Mouse (Mus musculus): ENCODE measurements around the gene 4930556J24Rik. TPM values are rescaled to one million over a fixed set of nuclear protein-coding genes. Genes with fewer than 3 reads are reported as not detected.

Gene 4930556J24Rik
- polyA plus RNA-seq, 1 experiment from 2014 or later: 0.29 TPM

GRCm38 (mm10) chr11:3982275-3983209, 6.0 kb upstream of the 4930556J24Rik start:
- Histone ChIP-seq H3K4me1 (replicated peaks; ENCODE audit: control insufficient read depth, insufficient read depth, low read length) (0 out of 2 replicates have a peak, but pooled peaks cover 2% of the 10 kb centered on the region), H3K4me2 (peak overlapping the region; percentile 61), H3K36me3 (ENCODE audit: control insufficient read depth, insufficient read depth, low read length) (peaks cover 18% of the 10 kb centered on the region), H3K27me3 (replicated peaks; ENCODE audit: control insufficient read depth, insufficient read depth, low read length) (peaks cover 30% of the 10 kb centered on the region), H3K9ac (ENCODE audit: low read depth, low read length) (no peak overlapping the region), H3K9me3 (ENCODE audit: control insufficient read depth, low read length) (no peaks in the 10 kb centered on the region), H3K4me3 (ENCODE audit: low read depth, low read length) (no peak overlapping the region; the same call in 1 of the 2 replicates), H3K27ac (ENCODE audit: low read depth, low read length) (no peak overlapping the region)
- 52% methylated on average over 7 of the region's 7 CpGs for WGBS
- ATAC-seq (replicated peaks; ENCODE audit: low FRiP score) (0 out of 2 replicates have a peak, but pooled peaks have one; percentile 13), DNase-seq (ENCODE audit: low spot score) (no peak)

GRCm38 (mm10) chr11:3981536-3981935, 5.0 kb upstream of the 4930556J24Rik start:
- no peak for ATAC-seq (replicated peaks; ENCODE audit: low FRiP score)
- H3K27me3 ChIP-seq (replicated peaks; ENCODE audit: control insufficient read depth, insufficient read depth, low read length): peaks cover 30% of the 10 kb centered on the region
- H3K9ac ChIP-seq (ENCODE audit: low read depth, low read length): no peak overlapping the region
- no peak overlapping the region for H3K4me2 ChIP-seq
- H3K36me3 ChIP-seq (ENCODE audit: control insufficient read depth, insufficient read depth, low read length): peaks cover 28% of the 10 kb centered on the region
- 63% methylated on average over 6 of the region's 6 CpGs for WGBS
- H3K27ac ChIP-seq (ENCODE audit: low read depth, low read length): no peak overlapping the region
- H3K4me1 ChIP-seq (replicated peaks; ENCODE audit: control insufficient read depth, insufficient read depth, low read length): 0 out of 2 replicates have a peak, but pooled peaks cover 2% of the 10 kb centered on the region
- no peak overlapping the region for H3K4me3 ChIP-seq (ENCODE audit: low read depth, low read length)
- DNase-seq (ENCODE audit: low spot score): no peak
- H3K9me3 ChIP-seq (ENCODE audit: control insufficient read depth, low read length): no peaks in the 10 kb centered on the region

GRCm38 (mm10) chr11:3978421-3978820, 1.8 kb upstream of the 4930556J24Rik start:
- Histone ChIP-seq H3K27ac (ENCODE audit: low read depth, low read length) (no peak overlapping the region), H3K36me3 (ENCODE audit: control insufficient read depth, insufficient read depth, low read length) (peaks cover 51% of the 10 kb centered on the region), H3K9ac (ENCODE audit: low read depth, low read length) (no peak overlapping the region), H3K27me3 (replicated peaks; ENCODE audit: control insufficient read depth, insufficient read depth, low read length) (peaks cover 9% of the 10 kb centered on the region), H3K9me3 (ENCODE audit: control insufficient read depth, low read length) (no peaks in the 10 kb centered on the region), H3K4me3 (ENCODE audit: low read depth, low read length) (no peak overlapping the region), H3K4me2 (no peak overlapping the region), H3K4me1 (replicated peaks; ENCODE audit: control insufficient read depth, insufficient read depth, low read length) (0 out of 2 replicates have a peak, but pooled peaks cover 2% of the 10 kb centered on the region)
- no peak for ATAC-seq (replicated peaks; ENCODE audit: low FRiP score)
- 92% methylated on average over 5 of the region's 5 CpGs for WGBS
- DNase-seq (ENCODE audit: low spot score): no peak

- Histone ChIP-seq H3K4me1 (replicated peaks; ENCODE audit: control insufficient read depth, insufficient read depth, low read length) (no peaks in the 10 kb centered on the region), H3K9me3 (ENCODE audit: control insufficient read depth, low read length) (no peaks in the 10 kb centered on the region), H3K4me3 (ENCODE audit: low read depth, low read length) (no peak overlapping the region), H3K27ac (ENCODE audit: low read depth, low read length) (no peak overlapping the region), H3K36me3 (ENCODE audit: control insufficient read depth, insufficient read depth, low read length) (peaks cover 85% of the 10 kb centered on the region), H3K27me3 (replicated peaks; ENCODE audit: control insufficient read depth, insufficient read depth, low read length) (no peaks in the 10 kb centered on the region), H3K9ac (ENCODE audit: low read depth, low read length) (no peak overlapping the region), H3K4me2 (no peak overlapping the region)
- WGBS: 74% methylated on average over 3 of the region's 3 CpGs
- DNase-seq (ENCODE audit: low spot score) (no peak), ATAC-seq (replicated peaks; ENCODE audit: low FRiP score) (no peak)
These were observed 2.3 kb downstream of the 4930556J24Rik start for GRCm38 (mm10) chr11:3974311-3974710.

GRCm38 (mm10) chr11:3973081-3973480, 3.5 kb downstream of the 4930556J24Rik start:
- no peaks in the 10 kb centered on the region for H3K9me3 ChIP-seq (ENCODE audit: control insufficient read depth, low read length)
- H3K9ac ChIP-seq (ENCODE audit: low read depth, low read length): no peak overlapping the region
- no peak overlapping the region for H3K4me2 ChIP-seq
- no peak overlapping the region for H3K27ac ChIP-seq (ENCODE audit: low read depth, low read length)
- DNase-seq (ENCODE audit: low spot score) (no peak), ATAC-seq (replicated peaks; ENCODE audit: low FRiP score) (no peak)
- H3K4me3 ChIP-seq (ENCODE audit: low read depth, low read length): no peak overlapping the region
- H3K27me3 ChIP-seq (replicated peaks; ENCODE audit: control insufficient read depth, insufficient read depth, low read length): no peaks in the 10 kb centered on the region
- peaks cover 76% of the 10 kb centered on the region for H3K36me3 ChIP-seq (ENCODE audit: control insufficient read depth, insufficient read depth, low read length)
- WGBS: 91% methylated on average over 7 of the region's 7 CpGs
- H3K4me1 ChIP-seq (replicated peaks; ENCODE audit: control insufficient read depth, insufficient read depth, low read length): no peaks in the 10 kb centered on the region

GRCm38 (mm10) chr11:3970361-3970760, 6.2 kb downstream of the 4930556J24Rik start:
- no peak for DNase-seq (ENCODE audit: low spot score)
- Histone ChIP-seq H3K9me3 (ENCODE audit: control insufficient read depth, low read length) (no peaks in the 10 kb centered on the region), H3K9ac (ENCODE audit: low read depth, low read length) (no peak overlapping the region), H3K36me3 (ENCODE audit: control insufficient read depth, insufficient read depth, low read length) (peaks cover 53% of the 10 kb centered on the region), H3K4me1 (replicated peaks; ENCODE audit: control insufficient read depth, insufficient read depth, low read length) (peaks cover 4% of the 10 kb centered on the region; the same call in 1 of the 2 replicates), H3K27ac (ENCODE audit: low read depth, low read length) (no peak overlapping the region), H3K4me3 (ENCODE audit: low read depth, low read length) (no peak overlapping the region), H3K4me2 (no peak overlapping the region), H3K27me3 (replicated peaks; ENCODE audit: control insufficient read depth, insufficient read depth, low read length) (no peaks in the 10 kb centered on the region)
- WGBS: 95% methylated on average over 7 of the region's 7 CpGs
- no peak for ATAC-seq (replicated peaks; ENCODE audit: low FRiP score)

GRCm38 (mm10) chr11:3969837-3970236, 6.7 kb downstream of the 4930556J24Rik start:
- peaks cover 8% of the 10 kb centered on the region for H3K4me1 ChIP-seq (replicated peaks; ENCODE audit: control insufficient read depth, insufficient read depth, low read length)
- H3K4me3 ChIP-seq (ENCODE audit: low read depth, low read length): no peak overlapping the region
- H3K27me3 ChIP-seq (replicated peaks; ENCODE audit: control insufficient read depth, insufficient read depth, low read length): no peaks in the 10 kb centered on the region
- no peak overlapping the region for H3K27ac ChIP-seq (ENCODE audit: low read depth, low read length)
- H3K9ac ChIP-seq (ENCODE audit: low read depth, low read length): no peak overlapping the region
- H3K36me3 ChIP-seq (ENCODE audit: control insufficient read depth, insufficient read depth, low read length): peaks cover 48% of the 10 kb centered on the region
- H3K9me3 ChIP-seq (ENCODE audit: control insufficient read depth, low read length): no peaks in the 10 kb centered on the region
- no peak overlapping the region for H3K4me2 ChIP-seq
- 76% methylated on average over 3 of the region's 3 CpGs for WGBS
- DNase-seq (ENCODE audit: low spot score) (no peak), ATAC-seq (replicated peaks; ENCODE audit: low FRiP score) (no peak)

- ATAC-seq (replicated peaks; ENCODE audit: low FRiP score): no peak; the same call in 1 of the 2 replicates
- Histone ChIP-seq H3K4me2 (peak overlapping the region; percentile 87), H3K27ac (ENCODE audit: low read depth, low read length) (peak overlapping the region; percentile 44), H3K4me3 (ENCODE audit: low read depth, low read length) (peak overlapping the region; percentile 81), H3K4me1 (replicated peaks; ENCODE audit: control insufficient read depth, insufficient read depth, low read length) (peaks cover 12% of the 10 kb centered on the region), H3K27me3 (replicated peaks; ENCODE audit: control insufficient read depth, insufficient read depth, low read length) (no peaks in the 10 kb centered on the region), H3K9ac (ENCODE audit: low read depth, low read length) (peak overlapping the region; percentile 88), H3K9me3 (ENCODE audit: control insufficient read depth, low read length) (no peaks in the 10 kb centered on the region), H3K36me3 (ENCODE audit: control insufficient read depth, insufficient read depth, low read length) (peaks cover 6% of the 10 kb centered on the region; the same call in 1 of the 2 replicates)
- 11% methylated on average over 11 of the region's 11 CpGs for WGBS
- DNase-seq (ENCODE audit: low spot score): no peak
These were observed 12.0 kb downstream of the 4930556J24Rik start for GRCm38 (mm10) chr11:3964416-3965172.

Data from liver, embryonic 11.5 days (tissue).